Mouse (Mus musculus) C2C12 (cell line): Measurements from ENCODE around the gene Nosip.
A peak's percentile ranks its signal among the peaks of the same experiment; 100 is the strongest.

ENCODE experiments used
- CTCF ChIP-seq: IDR thresholded peaks from one replicate; pipeline ENCODE4 v1.5.1; 2011; ENCODE audit not compliant: control insufficient read depth, insufficient read depth, insufficient read length
- MAX ChIP-seq: IDR thresholded peaks from one replicate; pipeline ENCODE4 v1.6.1; 2011; ENCODE audit warnings: mild to moderate bottlenecking, control low read depth
- USF1 ChIP-seq: IDR thresholded peaks from one replicate; pipeline ENCODE4 v1.6.1; 2011; ENCODE audit warnings: low read depth, mild to moderate bottlenecking, control low read depth, moderate library complexity

DNA sequence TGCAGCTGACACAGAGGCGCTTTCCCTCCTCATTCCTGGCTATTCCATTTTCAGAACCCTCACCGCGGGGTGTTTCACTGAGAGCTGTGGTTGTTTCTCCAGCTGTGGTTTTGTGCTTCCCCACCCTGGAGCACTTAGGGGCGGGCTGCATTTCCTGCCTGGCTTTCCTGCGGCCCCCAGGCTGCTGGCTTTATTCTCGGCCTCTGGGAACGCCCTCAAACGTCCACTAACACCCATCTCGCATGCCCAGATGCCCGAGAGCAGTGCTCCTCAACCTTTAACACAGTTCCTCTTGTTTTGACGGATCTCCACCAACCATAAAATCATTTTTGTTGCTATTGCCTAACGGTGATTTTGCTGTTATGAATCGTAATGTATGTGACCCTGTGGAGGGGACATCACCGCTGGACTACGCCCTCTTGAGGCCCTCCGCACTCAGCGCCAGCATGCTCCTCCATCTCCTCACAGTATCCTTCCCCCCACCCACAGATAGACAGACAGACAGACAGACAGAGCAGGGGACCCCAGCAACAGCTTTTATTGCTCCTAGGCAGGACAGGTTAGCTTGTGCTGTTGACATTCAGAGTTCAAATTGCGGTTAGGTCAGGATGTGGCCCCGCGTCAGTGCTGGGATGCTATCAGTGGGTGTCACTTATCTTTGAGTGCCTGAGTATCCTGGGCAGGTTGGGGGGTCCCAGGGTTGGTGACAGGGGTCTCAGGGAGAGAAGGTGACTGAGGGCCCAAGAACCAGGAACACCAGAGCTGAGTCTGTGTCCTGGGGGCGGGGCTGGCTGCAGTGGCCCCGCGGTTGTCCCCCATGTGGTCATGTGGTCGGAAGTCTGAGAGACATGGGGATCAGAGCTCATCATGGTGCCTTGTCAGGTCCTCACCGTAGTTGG is 20.4 kb downstream of the Nosip start:
- TF ChIP-seq CTCF (peak; percentile 7), MAX (no peak), USF1 (peak; percentile 14)
